Mouse (Mus musculus): ENCODE data around the gene Zfp65.
"Not testable (repeated sequence)": the region's sequence is repeated elsewhere in the genome, so short reads cannot be mapped to it uniquely, and the experiment has no call there.

The Zfp65 gene

DNA sequence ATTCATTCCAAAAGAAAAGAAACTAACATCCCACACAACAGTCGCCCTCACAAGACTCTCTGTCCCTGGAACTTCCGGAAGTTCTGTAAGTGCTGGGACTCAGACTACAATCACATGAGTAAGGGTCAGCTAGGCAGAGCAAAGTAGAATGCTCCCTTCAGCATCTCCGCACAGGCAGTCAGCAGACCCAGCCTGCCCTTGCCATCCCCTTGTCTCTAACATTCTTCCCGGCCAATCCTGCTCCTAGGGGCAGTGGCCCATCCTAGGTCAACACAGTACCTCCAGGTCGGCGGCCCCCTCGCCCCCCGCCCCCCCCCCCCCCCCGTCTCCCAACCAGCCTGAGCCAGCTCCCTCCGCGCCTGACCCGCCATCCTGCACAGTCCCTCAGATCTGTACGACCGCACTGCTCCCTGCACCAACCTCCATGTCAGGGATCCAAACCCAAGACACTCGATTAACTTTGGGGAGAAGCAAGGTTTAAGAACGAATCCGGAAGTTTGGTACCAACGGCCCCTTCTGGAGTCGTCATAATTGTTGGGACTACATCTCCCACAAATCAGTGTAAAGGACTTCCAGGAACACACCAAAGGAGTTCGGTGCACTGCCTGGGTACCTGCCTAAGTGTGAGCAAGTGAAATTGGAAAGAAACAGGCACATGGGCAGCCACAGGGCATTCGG is at the start of gene Zfp65:
TSS of gene Zfp65 (minus strand) at position 533 of the 678 bp plus-strand sequence.
- DNase-seq (ENCODE audit: low read depth), result peak; percentile 74

DNA sequence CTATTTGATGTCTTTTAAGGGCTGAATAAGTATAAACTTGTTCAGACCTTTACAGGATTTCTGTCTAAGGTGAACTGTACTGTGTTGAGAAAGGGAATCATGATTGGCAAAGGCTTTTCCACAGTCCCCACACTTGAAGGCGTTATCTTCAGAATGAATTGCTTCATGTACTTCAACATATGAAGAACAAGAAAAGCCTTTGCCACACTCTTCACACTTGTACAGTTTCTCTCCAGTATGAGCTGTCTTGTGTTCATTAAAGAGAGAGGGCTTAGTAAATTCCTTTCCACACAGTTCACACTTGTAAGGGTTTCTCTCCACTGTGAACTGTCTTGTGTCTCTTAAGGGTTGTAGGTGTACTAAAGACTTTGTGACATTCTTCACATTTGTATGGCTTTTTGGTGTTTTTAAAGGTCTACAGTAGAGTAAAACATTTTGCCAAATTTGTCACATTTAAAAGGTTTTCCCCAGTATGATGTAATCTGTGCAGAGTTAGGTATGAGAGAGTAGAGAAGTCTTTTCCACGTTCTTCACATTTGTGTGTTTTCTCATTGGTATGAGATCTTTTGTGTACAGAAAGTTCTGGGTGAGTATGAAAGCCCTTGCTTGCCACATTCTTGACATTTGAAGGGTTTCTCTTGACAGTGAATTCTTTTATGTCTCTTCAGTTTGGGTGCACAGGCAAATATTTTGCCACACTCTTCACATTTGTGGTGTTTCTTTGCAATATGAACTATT is 34.2 kb upstream of the Zfp65 start:
- DNase-seq (ENCODE audit: low read depth), result no peak

DNA sequence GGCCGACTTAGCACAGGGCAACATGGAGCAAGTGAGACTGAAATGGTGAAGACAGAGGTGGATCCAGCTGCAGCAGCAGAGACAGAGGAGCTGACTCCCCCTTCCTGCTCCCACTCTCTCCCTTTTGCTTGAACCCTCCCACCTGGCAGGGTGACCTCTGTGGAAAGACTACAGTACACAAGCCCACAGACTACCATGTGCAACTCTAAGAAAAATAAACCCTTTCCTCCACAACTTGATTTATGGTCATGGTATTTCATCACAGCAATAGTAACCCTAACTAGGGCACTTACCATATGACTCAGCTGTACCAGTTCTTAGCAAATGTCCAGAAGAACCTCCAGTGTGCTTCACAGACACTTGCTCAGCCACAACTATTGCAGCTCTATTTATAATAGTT is 31.0 kb upstream of the Zfp65 start:
- peak; percentile 56 for DNase-seq (ENCODE audit: low read depth)

DNA sequence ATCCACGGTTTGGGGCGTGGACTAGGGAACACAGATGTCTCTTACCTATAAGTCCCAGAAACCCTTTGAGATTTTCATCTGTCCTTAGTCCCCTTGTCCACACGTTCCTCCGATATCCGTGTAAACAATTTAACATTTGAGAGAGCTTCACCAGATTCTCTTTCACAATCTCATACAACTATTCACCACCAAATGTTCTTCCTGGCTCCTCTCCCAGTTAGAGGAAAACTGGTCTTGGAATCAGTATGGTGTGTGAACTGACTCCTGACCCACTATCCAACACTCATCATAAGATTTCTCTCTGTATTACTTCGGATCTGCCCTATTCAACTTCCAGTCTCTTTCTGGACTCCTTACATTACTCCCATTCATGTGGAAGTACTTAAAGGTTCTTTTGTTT is 26.8 kb upstream of the Zfp65 start:
- peak; percentile 48 for DNase-seq (ENCODE audit: low read depth)

DNA sequence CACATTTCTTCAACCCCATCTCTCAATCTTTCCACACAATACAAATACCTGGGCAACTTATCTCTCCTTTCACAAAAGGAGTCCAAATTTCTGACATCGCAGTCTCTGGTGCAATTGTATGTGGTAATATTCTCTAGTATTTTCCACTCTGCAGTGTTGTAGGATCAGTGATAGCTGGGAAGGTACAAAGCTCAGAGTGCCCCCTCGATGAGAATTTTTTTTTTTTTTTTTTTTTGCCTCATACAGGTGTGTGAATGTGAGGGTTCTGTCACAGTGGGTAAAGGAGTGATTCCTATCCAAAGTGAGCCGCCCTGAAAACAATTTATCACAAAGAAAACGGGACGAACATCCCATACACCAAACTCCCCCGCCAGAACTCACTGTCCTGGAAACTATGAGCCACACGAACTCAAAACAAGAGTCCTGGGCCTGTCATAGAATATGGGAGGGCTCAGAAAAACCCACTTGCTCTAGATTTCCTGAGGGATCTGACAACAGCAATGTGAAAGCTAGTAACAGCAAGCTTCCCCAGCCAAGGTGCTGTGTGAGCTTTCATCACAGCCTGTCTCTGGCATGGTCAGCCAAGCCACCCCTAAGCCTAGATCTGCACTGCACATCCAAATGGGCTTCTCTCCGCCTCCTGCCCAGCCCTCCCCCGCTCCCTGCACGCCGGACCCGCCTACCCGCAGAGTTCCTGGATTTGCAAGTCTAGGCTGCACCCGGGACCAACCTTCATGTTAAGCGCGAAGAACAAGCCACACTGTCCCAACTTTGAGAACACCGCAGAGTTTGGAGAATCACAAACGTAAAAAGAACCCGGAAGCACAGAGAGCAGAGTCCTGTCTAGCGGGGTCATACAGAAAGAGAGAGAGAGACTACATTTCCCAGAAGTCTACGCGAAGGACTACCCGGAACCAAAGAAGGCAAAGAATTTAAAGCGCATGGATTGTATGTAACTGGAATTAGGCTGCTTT is 25.6 kb upstream of the Zfp65 start, which contains the start of gene Zfp85:
TSS of gene Zfp85 (minus strand) at position 896 of the 974 bp plus-strand sequence.
- DNase-seq (ENCODE audit: low read depth), result peak; percentile 79

- no peak for DNase-seq (ENCODE audit: low read depth)
Measured at GRCm38 (mm10) chr13:67743896-67744295, 14.9 kb upstream of the Zfp65 start.

DNA sequence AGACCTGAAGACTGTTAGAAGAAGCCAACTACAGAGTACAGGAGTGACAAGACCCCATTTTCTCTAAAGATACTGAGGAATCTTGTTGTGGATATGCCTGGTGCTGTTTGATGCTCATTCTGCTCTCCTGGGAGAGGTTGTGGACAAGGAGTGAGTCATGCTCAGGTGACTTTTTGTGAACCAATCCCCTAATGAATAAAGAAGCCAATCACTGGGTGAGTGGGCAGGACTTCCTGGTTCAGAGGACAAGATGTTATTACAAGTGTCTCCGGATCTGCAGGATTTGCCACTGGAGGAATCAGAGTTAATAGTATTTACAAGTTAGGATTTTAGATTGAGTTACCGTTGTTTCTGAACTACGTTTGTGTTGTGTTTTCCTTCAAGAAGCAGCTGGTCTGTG is 14.0 kb upstream of the Zfp65 start:
- DNase-seq (ENCODE audit: low read depth), result no peak

GRCm38 (mm10) chr13:67734391-67734790 is 5.4 kb upstream of the Zfp65 start:
- not testable (repeated sequence) for DNase-seq (ENCODE audit: low read depth)

- peak; percentile 75 for DNase-seq (ENCODE audit: low read depth)
Measured at GRCm38 (mm10) chr13:67729441-67729840, 468 bp upstream of the Zfp65 start.

DNA sequence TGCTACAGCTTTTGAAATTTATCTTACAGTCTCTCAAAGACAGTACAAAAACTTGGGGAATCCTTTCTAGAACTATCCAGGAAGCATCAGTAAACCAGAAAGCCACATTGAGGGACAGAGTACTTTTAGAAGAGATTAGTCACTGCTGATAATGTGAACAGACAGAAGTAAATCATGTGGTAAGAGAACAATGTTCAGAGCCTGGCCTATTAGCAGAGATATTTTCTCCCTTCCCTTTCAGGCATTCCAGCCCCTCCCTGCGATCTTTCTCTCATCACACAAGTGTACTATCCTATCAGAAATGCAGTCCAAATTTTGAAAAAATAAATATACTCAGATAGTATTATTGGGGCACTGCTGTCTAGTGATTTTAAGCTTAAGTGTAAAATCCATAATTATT is 867 bp downstream of the Zfp65 start:
- DNase-seq (ENCODE audit: low read depth), result peak; percentile 15

GRCm38 (mm10) chr13:67725331-67725730 is 3.6 kb downstream of the Zfp65 start:
- DNase-seq (ENCODE audit: low read depth), result peak; percentile 37

DNA sequence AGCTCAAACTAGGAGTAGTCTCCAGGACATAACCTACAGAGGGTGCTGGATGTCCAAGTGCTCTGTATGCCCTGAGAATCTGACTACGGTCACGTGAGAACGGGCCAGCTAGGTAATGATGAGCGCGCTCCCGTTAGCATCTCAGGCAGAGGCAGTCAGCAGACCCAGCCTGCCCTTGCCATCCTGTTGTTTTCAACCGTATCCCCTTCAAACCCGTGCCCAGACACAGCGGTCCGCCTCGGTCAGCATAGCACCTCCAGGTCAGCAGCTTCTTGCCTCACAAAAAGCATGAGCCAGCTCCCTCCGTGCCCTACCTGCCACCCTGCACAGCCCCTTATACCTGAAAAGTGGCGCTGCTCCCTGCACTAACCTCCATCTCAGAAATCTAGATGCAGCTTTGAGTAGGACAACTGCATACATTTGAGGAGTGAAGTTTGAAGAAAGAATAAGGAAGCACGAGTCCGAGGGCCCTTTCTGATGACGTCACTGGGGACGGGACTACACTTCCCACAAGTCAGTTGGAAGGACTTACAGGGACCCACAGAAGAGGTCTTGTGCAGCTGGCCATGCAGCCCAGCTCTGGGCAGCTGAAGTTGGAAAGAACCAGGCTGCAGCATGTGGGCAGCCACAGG is 5.0 kb downstream of the Zfp65 start:
- DNase-seq (ENCODE audit: low read depth), result peak; percentile 91

DNA sequence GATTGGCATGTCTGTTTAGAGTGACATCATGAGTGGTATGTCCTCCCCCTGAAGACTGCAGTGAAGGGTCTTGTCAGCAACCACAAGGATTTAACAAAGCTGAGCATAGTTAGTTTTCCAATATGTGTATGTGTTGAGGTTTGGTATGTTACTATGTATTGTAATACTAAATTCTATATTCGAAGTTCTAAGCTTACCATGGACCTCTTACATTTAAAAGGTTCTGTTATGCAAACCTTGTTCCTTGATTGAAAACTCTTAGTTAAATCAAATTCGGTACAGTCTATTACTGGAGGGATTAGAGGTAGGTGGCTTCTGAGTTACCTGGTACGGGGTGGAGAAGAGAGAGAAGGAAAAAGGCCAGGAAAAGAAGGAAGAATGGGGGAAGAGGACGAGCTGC is 42.0 kb downstream of the Zfp65 start, which contains the start of gene Zfp738:
TSS of gene Zfp738 (minus strand) at position 101 of the 400 bp plus-strand sequence.
- no peak for DNase-seq (ENCODE audit: low read depth)

GRCm38 (mm10) chr13:67683841-67684240 is 45.1 kb downstream of the Zfp65 start:
- DNase-seq (ENCODE audit: low read depth), result peak; percentile 24

DNA sequence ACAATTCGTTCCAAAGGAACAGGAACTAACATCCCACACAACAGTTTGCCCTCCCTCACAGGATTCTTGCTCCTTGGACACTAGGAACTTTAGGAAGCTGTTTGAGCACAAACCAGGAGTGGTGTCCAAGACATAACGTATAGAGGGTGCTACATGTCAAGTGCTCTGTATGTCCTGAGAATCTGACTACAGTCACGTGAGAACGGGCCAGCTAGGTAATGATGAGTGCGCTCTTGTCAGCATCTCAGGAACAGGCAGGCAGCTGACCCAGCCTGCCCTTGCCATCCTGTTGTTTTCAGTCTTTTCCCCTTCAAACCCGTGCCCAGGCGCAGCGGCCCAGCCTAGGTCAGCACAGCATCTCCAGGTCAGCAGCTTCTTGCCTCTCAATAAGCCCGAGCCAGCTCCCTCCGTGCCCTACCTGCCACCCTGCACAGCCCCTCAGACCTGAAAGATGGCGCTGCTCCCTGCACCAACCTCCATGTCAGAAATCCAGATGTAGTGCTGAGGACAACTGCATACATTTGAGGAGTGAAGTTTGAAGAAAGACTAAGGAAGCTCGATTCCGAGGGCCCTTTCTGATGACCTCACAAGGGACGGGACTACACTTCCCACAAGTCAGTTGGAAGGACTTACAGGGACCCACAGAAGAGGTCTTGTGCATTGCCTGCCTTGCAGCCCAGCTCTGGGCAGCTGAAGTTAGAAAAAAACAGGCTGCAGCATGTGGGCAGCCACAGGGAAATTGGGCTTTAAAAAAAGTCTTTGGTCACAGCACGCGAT is 45.8 kb downstream of the Zfp65 start:
- DNase-seq (ENCODE audit: low read depth), result peak; percentile 89

DNA sequence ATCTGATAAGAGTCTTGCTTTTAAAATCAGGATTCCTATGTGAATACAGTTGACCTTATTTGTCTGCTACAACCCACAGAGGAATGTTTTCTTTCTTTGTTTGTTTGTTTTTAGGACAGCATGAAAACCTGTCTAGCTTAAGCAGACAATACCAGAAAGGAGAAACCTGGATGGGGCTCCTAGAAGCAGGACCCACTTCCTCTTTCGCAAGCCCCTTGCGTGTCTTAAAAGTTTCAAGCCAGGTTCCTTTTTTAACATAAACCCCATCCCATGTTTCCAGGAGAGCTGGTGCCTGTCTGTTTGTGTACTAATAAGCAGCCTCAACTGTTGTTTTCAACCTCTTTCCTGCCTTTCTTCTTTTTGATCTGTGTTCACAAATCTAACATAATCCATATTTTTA is 54.1 kb downstream of the Zfp65 start:
- no peak for DNase-seq (ENCODE audit: low read depth)
